Mouse (Mus musculus) hematopoietic stem cell, adult 5-6 weeks (primary cell): ENCODE measurements around the gene Tbc1d24. TPM values are rescaled to one million over a fixed set of nuclear protein-coding genes. Genes with fewer than 3 reads are reported as not detected.

ENCODE experiments used
- ATAC-seq, 2 experiments: fragments of 125-278 bp in 1 of 2; replicated peaks in 1 of 2; 2 replicates each; pipeline ENCODE4 v1.8.0; 2016 to 2017; ENCODE audit warnings: inconsistent platforms in 2 of 2, mild to moderate bottlenecking in 2 of 2, moderate number of reproducible peaks in 2 of 2, low read depth in 1 of 2, moderate TSS enrichment in 1 of 2; ENCODE audit not compliant: low FRiP score in 2 of 2, poor library complexity in 2 of 2, severe bottlenecking in 2 of 2, insufficient read depth in 1 of 2, low TSS enrichment in 1 of 2
- total RNA-seq: library from RNA; stranded (forward); fragments of 172-1452, 232-1000 nt; gene quantifications from 2 replicates; pipeline ENCODE4 v1.2.3, GENCODE M21; 2017

The Tbc1d24 gene
- total RNA-seq, 1 experiment from 2014 or later = 7.4 TPM

DNA sequence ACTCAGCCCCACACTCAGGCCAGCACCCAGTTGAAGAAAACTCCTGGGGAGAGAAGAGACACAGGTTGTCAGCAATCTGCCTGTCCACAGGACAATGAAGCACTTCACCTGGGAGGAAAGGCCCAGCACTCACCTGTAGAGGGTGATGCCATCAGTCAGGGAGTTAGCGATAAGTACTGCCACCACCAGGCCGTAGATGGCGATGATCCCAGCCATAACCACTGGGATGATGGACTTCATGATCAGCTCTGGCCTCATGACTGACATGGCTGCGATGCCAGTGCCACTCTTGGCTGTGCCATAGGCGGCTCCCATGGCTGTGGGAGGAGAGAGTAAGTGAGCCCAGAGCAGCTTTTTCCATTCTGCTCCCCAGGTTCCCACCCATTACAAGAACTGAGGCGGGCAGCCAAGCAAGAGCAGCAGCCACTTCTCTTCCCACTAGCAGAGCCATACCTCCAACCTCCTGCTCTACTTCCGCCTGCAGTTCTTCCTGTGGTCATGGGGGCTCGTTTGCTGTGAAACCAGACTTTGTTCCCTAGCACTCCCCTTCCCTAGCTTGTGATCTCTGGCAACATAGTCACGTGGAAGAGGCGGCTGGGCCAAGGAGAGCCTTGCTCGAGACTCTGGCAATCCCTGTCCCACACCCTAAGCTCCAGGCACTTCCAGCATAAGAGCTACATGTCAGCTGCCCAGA is 40.6 kb downstream of the Tbc1d24 start:
- no peak for ATAC-seq

DNA sequence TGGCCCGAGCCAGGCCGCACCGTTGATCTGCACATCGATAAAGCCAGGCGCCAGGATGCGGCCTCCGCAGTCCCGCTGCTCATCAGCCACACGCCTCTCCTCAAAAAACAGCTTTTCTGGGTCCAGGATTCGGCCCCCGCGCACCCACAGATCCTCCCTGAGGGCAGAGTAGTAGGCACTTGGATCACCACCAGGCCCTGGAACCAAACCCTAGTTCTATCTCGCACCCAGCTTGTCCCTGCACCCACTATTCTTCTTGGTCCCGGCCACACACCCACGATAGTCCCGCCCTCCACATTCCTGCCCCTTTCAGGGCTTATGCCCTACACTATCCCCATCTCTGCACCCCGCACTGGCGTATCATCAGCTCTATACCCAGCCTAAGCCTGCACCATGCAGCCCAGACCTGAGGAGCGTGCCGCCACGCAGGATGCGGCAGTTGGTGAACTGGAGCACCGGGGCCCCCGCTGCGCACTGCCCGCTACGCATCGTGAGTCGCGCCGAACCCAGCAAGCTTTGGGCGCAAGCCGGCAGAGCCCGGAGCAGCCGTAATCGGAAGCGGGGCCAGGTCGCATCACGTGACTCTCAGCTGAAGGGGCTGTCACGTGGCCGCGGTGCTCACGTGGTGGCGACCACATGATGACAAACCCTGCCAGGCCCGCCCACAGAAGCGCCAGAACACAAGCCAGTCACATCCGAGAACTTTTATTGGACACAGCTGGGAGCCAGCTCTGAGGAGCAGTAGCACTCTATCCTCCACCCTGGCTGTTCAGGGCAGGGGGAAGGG is 42.0 kb downstream of the Tbc1d24 start, which contains the start of gene Amdhd2:
Gene Amdhd2, minus strand, starts transcription at position 591 of the 787 bp plus-strand sequence.
- peak; percentile 43 to 46 for ATAC-seq

DNA sequence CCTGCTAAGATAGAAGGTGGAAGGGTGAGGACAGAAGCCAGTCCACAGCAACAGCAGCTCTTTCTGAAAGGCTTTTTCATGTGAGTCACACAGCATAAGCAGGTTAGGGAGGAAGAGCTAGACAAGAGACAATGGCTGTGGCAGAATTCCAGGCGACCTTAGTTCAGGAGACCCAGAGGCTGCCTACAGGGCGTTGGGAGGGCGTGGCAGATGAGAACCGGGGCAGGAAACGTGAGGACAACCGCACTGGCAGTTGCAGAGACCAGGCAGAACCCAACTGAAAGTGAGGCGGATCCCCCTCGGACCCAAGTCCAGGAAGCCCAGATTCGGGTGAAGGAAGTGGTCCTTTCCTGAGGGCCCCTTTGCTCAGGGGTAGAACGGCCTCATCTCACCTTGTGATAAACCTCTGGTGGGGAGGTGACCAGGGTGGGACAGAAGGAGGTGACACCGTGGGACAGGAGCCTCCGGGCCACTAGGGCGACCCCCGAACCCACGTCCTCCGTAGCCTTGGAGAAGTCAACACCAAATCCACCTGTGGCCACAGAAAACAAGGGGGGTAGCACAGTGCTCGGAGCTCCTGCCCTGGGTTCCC is 42.7 kb downstream of the Tbc1d24 start:
- ATAC-seq = peak; percentile 9 to 51; a peak in 2 of 4 replicates

DNA sequence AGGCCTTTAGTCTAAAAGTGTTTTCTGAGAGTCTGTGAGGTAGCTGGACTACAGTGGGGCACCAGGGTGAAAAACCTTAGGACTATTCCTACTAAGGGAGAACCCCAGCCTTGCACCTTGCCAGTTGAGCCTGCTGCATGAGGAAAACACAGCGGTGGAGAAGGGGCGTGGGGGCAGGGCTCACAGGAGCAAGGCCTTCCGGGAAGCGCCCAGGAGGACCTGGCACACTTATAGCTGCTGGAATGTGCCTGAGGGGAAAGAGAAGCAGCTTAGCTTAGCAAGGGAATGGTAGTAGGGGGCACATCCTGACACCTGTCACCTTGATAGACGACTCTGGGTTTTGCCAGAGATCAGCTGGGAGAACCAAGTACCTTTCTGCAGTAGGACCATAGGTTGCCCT is 43.9 kb downstream of the Tbc1d24 start:
- ATAC-seq = no peak

DNA sequence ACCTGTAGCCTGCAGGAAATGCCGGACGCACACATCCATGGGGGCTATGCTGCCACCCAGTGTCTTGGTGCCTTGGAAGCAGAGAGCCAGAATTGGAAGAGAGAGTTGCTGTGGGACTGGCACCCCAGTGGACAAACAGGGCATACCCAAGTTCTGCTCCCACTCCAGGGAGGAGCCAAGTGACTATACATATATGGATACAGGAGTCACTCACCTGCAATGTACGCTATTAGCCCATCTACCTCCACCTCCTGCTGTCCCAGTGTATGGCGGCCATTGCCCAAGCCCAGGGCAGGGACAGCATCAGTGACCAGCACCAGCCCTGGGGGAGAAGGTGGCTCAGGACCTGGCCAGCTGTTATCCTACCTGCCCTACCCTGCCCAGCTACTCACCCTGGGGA is 47.8 kb downstream of the Tbc1d24 start:
- no peak for ATAC-seq

DNA sequence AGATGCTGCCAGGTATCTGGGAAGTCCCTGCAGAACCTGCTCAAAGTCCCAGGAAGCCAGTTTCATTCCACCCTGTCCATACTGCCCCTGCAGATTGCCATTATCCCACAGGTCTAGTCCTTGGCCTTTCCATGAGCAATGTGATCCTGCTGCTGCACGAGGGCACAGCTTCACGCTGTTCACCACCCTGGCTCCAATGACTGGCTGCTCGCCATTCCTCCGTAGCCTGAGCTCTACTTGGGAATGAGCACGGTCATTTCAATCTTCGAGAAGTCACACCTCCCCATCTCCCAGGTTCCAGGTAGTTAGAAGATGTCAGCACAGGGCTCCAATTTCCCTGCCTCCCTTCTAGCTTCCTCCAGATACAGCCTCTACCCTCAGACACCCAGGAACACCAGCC is 48.2 kb downstream of the Tbc1d24 start:
- no peak for ATAC-seq

DNA sequence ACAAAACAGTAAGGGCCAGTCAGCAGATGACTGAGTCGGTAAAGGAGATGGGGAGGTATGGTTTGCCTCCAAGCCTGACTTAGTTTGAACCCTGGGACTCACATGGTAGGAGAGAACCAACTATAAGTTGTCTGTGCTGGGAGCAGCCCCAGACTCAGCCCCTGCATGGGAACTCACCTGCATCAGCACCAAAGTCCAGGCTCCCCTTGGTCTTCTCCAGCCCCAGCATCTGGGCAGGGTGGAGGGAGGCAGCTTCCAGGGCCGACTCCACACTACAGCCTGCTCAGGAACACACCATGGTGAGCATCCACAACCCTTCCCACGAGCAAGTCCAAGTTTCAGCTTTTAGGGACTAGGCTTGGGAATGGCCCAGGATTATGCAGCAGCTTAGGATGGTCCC is 49.0 kb downstream of the Tbc1d24 start:
- no peak for ATAC-seq

DNA sequence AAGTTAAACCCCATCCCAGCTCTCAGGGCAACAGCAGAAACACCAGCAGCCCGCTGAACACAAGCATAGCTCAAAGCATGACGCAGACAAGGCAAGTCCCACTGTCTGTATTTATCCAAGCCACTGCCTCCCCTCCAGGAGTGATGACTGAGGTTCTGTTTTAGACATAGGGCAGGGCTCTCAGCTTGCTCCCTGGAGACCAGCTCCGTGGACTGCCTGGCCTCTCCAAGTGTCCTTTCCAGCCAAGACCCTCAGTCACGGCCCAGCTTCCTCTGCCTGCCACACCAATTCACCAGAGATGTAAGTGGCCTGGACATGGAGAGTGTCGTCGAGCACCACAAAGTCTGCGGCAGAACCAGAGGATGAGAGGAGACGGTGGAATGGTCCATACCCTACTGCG is 49.6 kb downstream of the Tbc1d24 start:
- ATAC-seq = no peak

DNA sequence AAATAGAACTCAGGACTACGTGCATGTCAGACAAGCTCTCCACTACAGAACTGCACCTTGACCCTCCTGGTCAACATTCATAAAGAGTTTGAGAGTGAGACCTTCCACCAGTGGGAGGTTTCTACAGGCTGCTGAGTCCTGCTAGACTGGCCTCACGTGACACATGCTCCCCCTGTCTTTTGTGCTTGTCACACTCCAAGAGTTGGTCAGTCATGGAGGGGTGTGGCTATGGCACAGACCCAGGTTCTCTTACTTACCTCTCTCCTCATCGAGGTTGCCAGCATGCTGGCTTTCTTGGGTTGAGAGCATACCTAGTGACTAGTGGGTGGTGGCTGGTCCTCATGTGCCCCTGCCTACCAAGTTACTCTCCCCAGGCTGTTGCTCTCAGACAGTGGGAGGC is 50.9 kb downstream of the Tbc1d24 start:
- no peak for ATAC-seq

DNA sequence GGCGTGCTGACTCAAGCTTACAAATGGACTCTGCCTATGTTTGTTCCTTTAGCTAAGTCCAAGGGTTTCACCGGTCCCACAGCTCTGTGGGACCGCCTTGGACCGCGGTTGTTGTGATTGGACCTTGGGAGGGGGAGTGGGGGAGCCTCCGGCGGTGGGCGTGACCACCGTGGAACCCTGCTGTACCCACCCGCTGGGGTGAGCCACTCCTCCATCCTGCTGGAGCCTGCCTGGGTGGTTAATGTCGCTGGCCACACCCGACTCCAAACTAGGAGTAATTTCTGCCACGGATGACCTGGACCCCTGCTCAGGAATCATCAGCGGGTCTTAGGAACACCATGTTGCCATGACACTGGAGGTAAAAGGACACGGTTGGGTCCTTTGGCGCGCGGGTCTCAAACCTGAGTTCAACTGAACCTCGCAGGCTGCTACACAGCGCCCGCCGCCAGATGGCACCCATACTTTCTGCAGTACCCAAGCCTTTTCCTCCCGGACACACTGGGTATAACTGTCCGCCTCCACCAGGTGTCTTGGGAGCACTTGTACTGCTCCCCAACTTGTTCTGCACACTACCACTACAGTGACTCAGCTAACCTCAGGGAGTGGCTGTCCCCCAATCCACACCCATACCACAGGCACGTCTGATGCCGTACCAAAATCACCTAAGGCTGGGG is 53.3 kb downstream of the Tbc1d24 start:
- peak; percentile 97 to 98 for ATAC-seq

DNA sequence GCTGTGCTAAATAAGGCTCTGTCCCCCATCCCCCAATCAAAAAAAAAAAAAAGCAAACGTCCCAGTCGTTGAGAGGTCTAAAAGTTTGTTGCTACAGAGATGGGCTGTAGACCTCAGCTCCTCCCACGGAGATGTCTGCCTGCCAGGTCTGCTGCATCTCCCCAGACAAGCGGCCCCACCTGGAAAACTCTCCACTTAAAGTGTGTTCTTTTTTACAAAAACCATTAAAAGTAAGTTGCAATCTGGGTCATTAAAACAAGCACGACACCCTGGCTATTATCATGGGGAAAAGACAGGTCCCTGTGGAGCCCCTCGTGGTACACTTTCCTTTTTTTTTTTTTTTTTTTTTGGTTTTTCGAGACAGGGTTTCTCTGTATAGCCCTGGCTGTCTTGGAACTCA is 54.0 kb downstream of the Tbc1d24 start:
- no peak for ATAC-seq

DNA sequence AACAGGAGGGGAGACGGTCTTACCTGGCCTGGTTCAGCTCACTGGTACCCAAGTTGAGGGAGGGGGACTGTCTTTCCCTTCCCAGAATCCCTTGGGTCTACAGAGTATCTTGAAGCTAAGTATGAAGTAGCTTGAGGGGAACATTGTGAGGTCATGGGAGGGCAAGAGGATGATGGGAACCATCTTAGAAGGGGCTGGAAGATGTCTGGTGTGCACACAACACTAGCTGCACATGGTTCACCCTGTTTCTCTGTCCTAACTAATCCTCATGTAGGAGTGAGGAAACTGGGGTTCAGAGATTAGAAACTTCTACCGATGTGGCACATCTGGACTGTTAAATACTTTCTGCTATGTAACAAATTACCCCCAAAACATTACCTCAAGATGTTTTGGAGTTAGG is 54.5 kb downstream of the Tbc1d24 start, which contains the start of gene Pdpk1:
Gene Pdpk1, minus strand, starts transcription at position 101 of the 400 bp plus-strand sequence.
- ATAC-seq = no peak

DNA sequence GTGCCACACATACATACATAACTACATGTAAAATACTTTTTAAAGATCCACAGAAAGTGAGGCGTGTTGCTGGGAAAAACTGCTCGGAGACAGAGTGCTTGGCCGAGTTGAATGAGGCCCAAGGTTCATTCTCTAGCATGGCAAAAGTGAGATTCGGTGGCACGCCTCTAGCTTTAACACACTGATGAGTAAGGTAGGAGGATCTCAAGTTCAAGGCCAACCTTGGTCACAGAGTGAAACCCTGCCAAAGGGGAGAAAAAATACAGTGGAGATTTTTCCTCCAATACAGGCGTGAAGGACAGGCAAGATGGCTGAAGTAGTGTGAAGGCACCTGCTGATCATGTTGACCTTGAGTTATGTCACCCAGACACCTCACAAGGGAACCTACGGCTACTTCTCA is 55.9 kb downstream of the Tbc1d24 start:
- no peak for ATAC-seq

DNA sequence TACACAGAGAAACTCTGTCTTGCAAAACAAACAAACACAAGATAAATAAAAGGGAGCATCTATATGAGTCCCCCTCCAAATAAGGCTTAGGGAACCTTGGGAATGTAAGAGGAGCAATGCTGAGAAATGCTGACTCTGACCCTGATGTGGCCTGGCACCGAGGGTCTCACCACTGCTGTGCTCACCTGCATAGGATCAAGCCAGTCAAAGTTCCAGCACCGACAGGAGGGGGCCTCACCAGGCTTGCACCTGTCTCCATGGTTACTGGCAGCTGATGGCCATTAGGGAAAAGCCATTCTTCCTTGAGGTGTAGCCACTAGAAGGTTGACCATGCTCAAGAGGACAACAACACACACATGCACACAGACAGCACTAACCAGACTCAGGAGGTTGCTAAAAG is 62.5 kb downstream of the Tbc1d24 start:
- ATAC-seq = no peak

DNA sequence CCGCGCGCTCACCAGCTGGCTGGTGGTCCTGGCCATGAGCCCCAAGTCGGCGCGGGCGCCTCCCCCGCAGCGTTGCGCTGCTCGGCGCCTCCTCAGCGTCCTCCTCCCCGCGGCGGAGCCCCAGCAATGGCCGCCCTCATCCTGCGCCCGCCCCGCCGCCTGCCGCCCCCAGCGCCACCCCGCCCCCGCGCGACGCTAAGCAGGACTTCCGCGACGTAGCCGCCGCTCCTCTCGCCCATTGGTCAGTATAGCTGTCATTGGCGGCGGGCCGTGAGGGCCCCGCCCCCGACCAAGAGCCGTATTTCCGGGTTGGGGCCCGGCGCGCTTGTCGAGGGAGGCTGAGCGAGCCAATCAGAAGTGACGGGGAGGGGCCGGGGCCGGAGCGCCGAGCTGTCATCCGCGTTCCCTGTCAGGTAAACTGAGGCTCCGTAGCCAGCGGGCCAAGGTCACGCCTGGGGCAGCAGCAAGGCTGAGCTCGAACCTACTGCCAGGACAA is 63.9 kb downstream of the Tbc1d24 start:
- peak; percentile 95 to 97 for ATAC-seq

DNA sequence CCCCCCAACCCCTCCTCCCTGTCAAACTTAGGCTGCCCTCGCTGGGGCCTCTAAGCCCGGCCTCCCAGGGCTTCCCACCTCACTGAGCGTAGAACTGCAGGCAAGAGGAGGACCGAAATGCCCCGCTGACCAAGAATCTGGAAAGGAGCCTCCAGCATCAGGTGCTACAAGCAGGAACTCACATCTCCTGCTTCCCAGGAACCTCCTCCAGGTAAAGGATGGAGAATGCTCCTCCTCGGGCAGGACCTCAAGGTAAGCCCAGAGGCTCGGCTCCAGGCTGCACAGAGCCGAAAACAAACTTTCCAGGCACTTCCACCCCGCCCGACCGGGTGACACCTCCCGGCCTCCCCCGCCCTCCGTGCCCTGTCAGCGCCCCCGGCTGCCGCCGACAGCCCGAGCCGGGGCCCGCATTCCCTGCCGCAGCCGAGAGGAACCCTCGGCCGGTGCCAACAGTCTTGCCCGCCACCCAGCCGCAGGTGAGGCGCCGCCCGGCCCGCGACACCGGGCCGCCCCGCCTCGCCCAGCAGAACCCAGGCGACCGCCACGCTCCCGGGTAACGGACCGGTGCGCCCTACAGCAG is 64.4 kb downstream of the Tbc1d24 start:
- ATAC-seq = no peak

DNA sequence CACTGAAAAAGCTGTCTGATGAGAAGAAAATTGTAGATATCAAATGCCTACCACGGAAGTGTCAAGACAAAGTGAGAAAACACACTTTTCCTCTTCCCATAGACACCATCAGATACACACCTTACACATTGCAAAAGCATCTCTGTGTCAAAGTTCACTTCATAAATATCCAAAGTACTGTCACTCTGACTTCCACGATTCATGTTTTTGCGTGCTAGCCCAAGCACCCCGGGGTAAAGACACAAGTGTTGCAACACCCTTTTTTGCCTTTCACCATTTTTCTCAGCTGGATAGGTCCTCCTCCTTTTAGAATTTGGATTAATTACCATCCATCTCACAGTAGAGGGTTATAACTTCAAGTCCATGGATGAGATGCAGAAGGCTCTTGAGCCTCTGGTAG is 65.4 kb downstream of the Tbc1d24 start:
- ATAC-seq = no peak
